Mouse (Mus musculus): ENCODE results near the gene Stx18. TPM values are rescaled to one million over a fixed set of nuclear protein-coding genes. Genes with fewer than 3 reads are reported as not detected.
A peak's percentile ranks its signal among the peaks of the same experiment; 100 is the strongest.

Gene Stx18
- polyA plus RNA-seq, 1 experiment = not detected

DNA sequence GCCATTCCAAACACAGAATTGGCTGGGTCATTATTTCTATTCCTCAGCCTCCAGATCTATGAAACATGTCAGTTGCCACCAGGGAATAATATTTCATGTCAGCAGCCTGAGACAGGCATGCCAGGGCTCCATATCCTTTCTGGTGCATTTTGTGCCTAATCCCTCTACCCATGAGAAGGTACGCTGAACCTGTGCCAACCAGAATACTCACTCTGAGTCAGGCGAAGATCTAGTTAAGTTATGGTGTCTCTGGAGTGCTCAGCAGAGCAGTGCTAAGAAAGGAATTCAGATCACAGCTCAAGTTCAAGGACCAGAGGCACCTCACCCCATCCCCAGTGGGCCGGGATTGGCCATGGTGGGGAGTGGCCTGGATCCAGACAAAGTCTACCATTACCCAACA is 21.6 kb upstream of the Stx18 start:
- no peak overlapping the region for H3K4me3 ChIP-seq (ENCODE audit: insufficient read depth, low read depth, low read length)
- 80% methylated on average over 3 of the region's 3 CpGs for WGBS
- no peak for TF ChIP-seq POLR2A (IDR thresholded peaks at IDR 0.05; ENCODE audit: insufficient read depth, low read depth, low read length)
- no peak for TF ChIP-seq CTCF (IDR thresholded peaks at IDR 0.05; ENCODE audit: insufficient read depth, low read depth, low read length)

DNA sequence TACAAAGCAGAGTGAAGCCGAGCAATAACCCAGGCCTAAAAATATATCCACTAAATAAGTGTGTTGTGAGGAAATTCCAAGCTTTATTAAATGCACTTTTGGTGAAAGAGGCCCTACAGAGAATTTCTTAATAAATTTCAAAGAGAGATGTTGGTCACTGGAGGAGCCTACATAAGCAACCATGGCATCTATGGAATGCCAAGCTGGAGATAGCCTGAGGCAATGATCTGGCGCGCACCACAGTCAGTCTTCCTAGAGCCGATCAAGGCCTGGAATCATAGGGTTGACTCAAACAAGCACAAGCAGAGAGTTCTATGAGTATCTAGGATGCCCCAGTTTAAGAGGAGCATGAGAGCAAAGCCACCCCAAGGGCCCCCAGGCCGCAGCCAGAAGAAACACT is 10.9 kb upstream of the Stx18 start:
- 89% methylated on average over 5 of the region's 5 CpGs for WGBS
- no peak overlapping the region for H3K27ac ChIP-seq (ENCODE audit: insufficient read depth, low read depth, low read length)
- H3K4me3 ChIP-seq (ENCODE audit: insufficient read depth, low read depth, low read length) = no peak overlapping the region
- H3K4me1 ChIP-seq (ENCODE audit: control insufficient read depth, insufficient read depth, low read length) = no peaks in the 10 kb centered on the region
- TF ChIP-seq CTCF (IDR thresholded peaks at IDR 0.05; ENCODE audit: insufficient read depth, low read depth, low read length) = no peak
- no peak for TF ChIP-seq POLR2A (IDR thresholded peaks at IDR 0.05; ENCODE audit: insufficient read depth, low read depth, low read length)

More for the DNA sequence above, 21.6 kb upstream of the Stx18 start:
- Histone ChIP-seq H3K4me1 (ENCODE audit: control insufficient read depth, insufficient read depth, low read length) (no peaks in the 10 kb centered on the region), H3K27ac (ENCODE audit: insufficient read depth, low read depth, low read length) (no peak overlapping the region)

DNA sequence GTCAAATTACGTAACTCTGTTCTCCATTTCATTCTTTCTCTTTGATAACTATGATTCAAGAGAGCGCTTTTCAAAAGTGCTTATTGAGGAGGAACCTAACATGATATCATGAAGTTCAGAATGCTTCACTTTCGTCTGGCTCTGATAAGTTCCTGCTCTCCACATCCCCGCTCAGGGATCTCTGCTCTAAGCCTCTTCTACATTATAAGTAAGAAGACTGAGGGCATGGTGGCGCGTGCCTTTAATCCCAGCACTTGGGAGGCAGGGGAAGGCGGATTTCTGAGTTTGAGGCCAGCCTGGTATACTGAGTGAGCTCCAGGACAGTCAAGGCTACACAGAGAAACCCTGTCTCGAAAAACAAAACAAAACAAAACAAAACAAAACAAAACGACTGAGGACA is 268 bp upstream of the Stx18 start:
- 14% methylated on average over 9 of the region's 9 CpGs for whole genome bisulfite sequencing
- peaks cover 3% of the 10 kb centered on the region; the same call in 1 of the 2 replicates for H3K4me1 ChIP-seq (ENCODE audit: control insufficient read depth, insufficient read depth, low read length)
- peak overlapping the region; percentile 21; the same call in 1 of the 2 replicates for H3K4me3 ChIP-seq (ENCODE audit: insufficient read depth, low read depth, low read length)
- TF ChIP-seq CTCF (IDR thresholded peaks at IDR 0.05; ENCODE audit: insufficient read depth, low read depth, low read length) (no peak), POLR2A (IDR thresholded peaks at IDR 0.05; ENCODE audit: insufficient read depth, low read depth, low read length) (no peak)
- no peak overlapping the region for H3K27ac ChIP-seq (ENCODE audit: insufficient read depth, low read depth, low read length)

DNA sequence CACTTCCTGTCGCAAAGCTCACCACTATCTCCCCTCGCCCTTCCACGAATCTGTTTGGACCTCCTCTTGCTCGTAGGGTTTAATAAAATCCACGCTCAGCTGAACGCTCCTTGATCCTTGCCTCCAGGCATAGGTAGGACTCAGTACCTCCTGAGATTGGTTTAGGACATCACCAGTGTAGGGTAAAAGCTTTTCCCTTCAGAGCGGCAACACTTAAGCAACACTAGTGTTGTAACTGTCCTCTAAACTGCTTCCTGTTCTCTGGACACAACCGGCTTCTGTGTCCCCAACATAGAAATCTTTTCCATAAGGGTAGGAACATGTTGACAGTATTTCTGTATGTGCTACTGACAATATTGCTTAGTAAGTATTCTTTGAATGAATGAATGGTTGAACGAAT is 1.3 kb downstream of the Stx18 start:
- TF ChIP-seq POLR2A (IDR thresholded peaks at IDR 0.05; ENCODE audit: insufficient read depth, low read depth, low read length) (no peak), CTCF (IDR thresholded peaks at IDR 0.05; ENCODE audit: insufficient read depth, low read depth, low read length) (no peak)
- Histone ChIP-seq H3K4me1 (ENCODE audit: control insufficient read depth, insufficient read depth, low read length) (peaks cover 3% of the 10 kb centered on the region; the same call in 1 of the 2 replicates), H3K4me3 (ENCODE audit: insufficient read depth, low read depth, low read length) (peak overlapping the region; percentile 71), H3K27ac (ENCODE audit: insufficient read depth, low read depth, low read length) (no peak overlapping the region)
- 20% methylated on average over 9 of the region's 9 CpGs for WGBS

DNA sequence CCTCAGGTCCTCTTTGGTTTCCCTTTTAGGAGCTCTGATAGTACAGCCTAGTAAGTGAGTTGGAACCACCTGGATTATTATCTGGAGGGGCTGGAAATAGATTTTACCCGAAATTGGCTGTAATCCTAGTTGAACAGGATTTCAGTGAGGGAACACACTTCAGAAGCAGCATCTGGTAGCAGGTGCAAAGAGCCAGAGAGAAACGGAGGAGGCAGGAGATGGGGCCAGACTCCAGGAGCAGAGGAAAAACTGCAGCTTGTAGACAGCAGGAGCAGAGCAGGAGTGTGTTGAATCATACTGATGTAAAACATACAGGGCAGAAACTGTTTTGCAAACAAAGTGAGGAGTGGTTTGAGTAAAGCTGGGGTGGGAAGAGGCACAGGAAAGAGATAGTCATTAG is 6.4 kb downstream of the Stx18 start:
- no peak overlapping the region for H3K27ac ChIP-seq (ENCODE audit: insufficient read depth, low read depth, low read length)
- H3K4me1 ChIP-seq (ENCODE audit: control insufficient read depth, insufficient read depth, low read length) = peaks cover 3% of the 10 kb centered on the region; the same call in 1 of the 2 replicates
- no peak for TF ChIP-seq POLR2A (IDR thresholded peaks at IDR 0.05; ENCODE audit: insufficient read depth, low read depth, low read length)
- no peak for TF ChIP-seq CTCF (IDR thresholded peaks at IDR 0.05; ENCODE audit: insufficient read depth, low read depth, low read length)
- H3K4me3 ChIP-seq (ENCODE audit: insufficient read depth, low read depth, low read length) = no peak overlapping the region
- WGBS = 43% methylated on average over 2 of the region's 2 CpGs

DNA sequence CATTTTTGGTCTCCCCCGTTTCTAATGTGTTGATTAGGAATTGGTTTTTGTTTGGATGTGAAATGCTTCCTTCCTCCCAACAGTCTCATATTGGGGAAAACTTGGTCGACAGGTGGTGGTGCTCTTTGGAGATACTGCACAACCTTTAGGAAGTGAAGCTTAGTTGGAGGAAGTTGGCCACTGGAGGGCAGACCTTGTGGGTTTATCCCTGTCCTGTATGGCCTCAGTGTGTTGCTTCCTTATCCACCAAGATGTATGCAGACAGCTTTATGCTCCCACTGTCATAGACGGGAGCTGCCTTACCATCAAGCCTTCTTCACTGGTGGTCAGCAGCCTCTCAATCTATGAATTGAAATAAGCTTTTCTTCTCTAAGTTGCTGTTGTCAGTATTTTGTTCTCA is 9.6 kb downstream of the Stx18 start:
- WGBS = 54% methylated on average over 3 of the region's 3 CpGs

DNA sequence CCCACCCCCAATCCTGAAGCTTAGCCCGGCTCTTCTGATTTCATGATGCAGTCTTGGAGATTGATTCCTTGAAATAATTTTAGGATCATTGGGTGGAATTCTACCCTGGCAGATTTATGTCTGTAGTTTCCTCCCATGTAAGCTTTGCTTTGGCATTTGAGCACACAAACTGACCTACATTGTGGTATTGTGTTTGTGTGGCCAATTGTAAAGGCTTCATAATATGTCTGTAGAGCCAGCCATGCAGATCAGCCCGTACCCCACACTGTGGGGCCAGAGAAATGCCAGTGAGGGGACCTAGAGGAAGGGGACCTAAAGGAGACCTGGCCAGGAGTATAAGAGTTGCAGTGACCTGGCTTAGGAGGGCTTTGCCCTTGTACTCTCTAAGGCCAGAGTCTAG is 22.5 kb downstream of the Stx18 start:
- TF ChIP-seq POLR2A (IDR thresholded peaks at IDR 0.05; ENCODE audit: insufficient read depth, low read depth, low read length) = no peak
- no peak for TF ChIP-seq CTCF (IDR thresholded peaks at IDR 0.05; ENCODE audit: insufficient read depth, low read depth, low read length)
- WGBS = 62% methylated on average over 2 of the region's 2 CpGs
- Histone ChIP-seq H3K4me1 (ENCODE audit: control insufficient read depth, insufficient read depth, low read length) (peaks cover 3% of the 10 kb centered on the region), H3K27ac (ENCODE audit: insufficient read depth, low read depth, low read length) (no peak overlapping the region), H3K4me3 (ENCODE audit: insufficient read depth, low read depth, low read length) (no peak overlapping the region)

More for the DNA sequence above, 9.6 kb downstream of the Stx18 start:
- H3K27ac ChIP-seq (ENCODE audit: insufficient read depth, low read depth, low read length) = no peak overlapping the region
- TF ChIP-seq POLR2A (IDR thresholded peaks at IDR 0.05; ENCODE audit: insufficient read depth, low read depth, low read length) (no peak), CTCF (IDR thresholded peaks at IDR 0.05; ENCODE audit: insufficient read depth, low read depth, low read length) (no peak)
- H3K4me3 ChIP-seq (ENCODE audit: insufficient read depth, low read depth, low read length) = no peak overlapping the region
- H3K4me1 ChIP-seq (ENCODE audit: control insufficient read depth, insufficient read depth, low read length) = peaks cover 3% of the 10 kb centered on the region; the same call in 1 of the 2 replicates

DNA sequence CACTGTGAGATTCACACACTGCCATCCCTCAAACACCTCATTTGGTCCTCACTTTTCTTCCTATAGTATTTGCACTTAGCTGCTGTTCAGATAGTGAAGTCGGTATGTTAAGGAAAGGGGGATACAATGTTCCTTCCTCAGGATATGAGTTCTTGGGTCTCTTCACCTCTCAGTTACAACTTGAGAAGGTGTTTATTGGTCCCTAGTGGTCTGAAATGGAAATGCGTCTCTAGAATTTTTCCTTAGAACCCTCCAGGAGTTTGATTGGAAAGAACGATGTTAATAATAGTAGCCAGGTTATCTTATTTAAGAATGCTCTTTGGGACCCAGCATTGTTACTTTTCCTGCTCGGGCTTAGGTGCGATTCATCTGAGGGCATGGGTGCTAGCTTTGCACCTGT is 24.2 kb downstream of the Stx18 start:
- Histone ChIP-seq H3K4me1 (ENCODE audit: control insufficient read depth, insufficient read depth, low read length) (peaks cover 3% of the 10 kb centered on the region), H3K4me3 (ENCODE audit: insufficient read depth, low read depth, low read length) (no peak overlapping the region), H3K27ac (ENCODE audit: insufficient read depth, low read depth, low read length) (no peak overlapping the region)
- WGBS = 32% methylated on average over 5 of the region's 5 CpGs
- TF ChIP-seq CTCF (IDR thresholded peaks at IDR 0.05; ENCODE audit: insufficient read depth, low read depth, low read length) (no peak), POLR2A (IDR thresholded peaks at IDR 0.05; ENCODE audit: insufficient read depth, low read depth, low read length) (no peak)

DNA sequence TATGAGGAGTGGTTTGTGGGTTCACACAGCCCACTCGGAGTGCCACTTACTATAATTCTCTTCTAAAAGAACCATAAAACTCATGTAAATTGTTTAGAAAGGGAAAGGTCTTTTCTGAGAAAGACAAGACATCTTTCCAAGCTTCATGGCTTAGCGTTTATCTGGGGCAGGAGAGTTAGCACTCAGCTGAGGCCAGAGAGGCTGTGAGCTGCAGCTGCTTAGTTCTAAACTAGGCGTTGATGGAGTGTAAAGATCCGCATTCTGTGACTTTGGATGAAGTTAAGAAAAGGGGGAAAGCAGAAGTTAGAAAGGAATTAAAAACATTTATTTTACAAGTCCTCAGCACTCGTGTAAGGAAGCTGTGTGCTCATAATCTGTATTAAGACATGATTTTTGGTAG is 24.8 kb downstream of the Stx18 start:
- no peak overlapping the region for H3K4me3 ChIP-seq (ENCODE audit: insufficient read depth, low read depth, low read length)
- H3K27ac ChIP-seq (ENCODE audit: insufficient read depth, low read depth, low read length) = no peak overlapping the region
- WGBS = 85% methylated on average over 5 of the region's 5 CpGs
- no peak for TF ChIP-seq POLR2A (IDR thresholded peaks at IDR 0.05; ENCODE audit: insufficient read depth, low read depth, low read length)
- no peak for TF ChIP-seq CTCF (IDR thresholded peaks at IDR 0.05; ENCODE audit: insufficient read depth, low read depth, low read length)
- peaks cover 3% of the 10 kb centered on the region for H3K4me1 ChIP-seq (ENCODE audit: control insufficient read depth, insufficient read depth, low read length)
